Mouse (Mus musculus): ENCODE measurements around the gene Myrip. TPM values are rescaled to one million over a fixed set of nuclear protein-coding genes. Genes with fewer than 3 reads are reported as not detected.

Gene Myrip
- polyA plus RNA-seq (2014; fragmentation: Illumina TruSeq; extraction: RNeasy Lipid Tissue Mini Kit (QIAGEN cat#74804)): 1.7 TPM

GRCm38 (mm10) chr9:120301213-120301612, at the start of gene Myrip:
Gene Myrip, plus strand, starts transcription at chr9:120301513.

GRCm38 (mm10) chr9:120492010-120492399, 190.7 kb downstream of the Myrip start, which contains the start of gene Eif1b:
Gene Eif1b, plus strand, starts transcription at chr9:120492232.

Other genes with a start within 250 kb of the Myrip start
- gene Cx3cr1, start 231.6 kb upstream of the Myrip start, polyA plus RNA-seq (2014; fragmentation: Illumina TruSeq; extraction: RNeasy Lipid Tissue Mini Kit (QIAGEN cat#74804)): 10.5 TPM
- gene Ccr8, start 209.4 kb upstream of the Myrip start, polyA plus RNA-seq (2014; fragmentation: Illumina TruSeq; extraction: RNeasy Lipid Tissue Mini Kit (QIAGEN cat#74804)): not detected
- 1.7 TPM for gene Slc25a38, start 191.1 kb upstream of the Myrip start, polyA plus RNA-seq (2014; fragmentation: Illumina TruSeq; extraction: RNeasy Lipid Tissue Mini Kit (QIAGEN cat#74804))
- gene Rpsa, start 173.8 kb upstream of the Myrip start, polyA plus RNA-seq (2014; fragmentation: Illumina TruSeq; extraction: RNeasy Lipid Tissue Mini Kit (QIAGEN cat#74804)): 168 TPM
- 0.57 TPM for gene Mobp, start 151.8 kb upstream of the Myrip start, polyA plus RNA-seq (2014; fragmentation: Illumina TruSeq; extraction: RNeasy Lipid Tissue Mini Kit (QIAGEN cat#74804))
- 63.5 TPM for gene Eif1b, start 190.7 kb downstream of the Myrip start, polyA plus RNA-seq (2014; fragmentation: Illumina TruSeq; extraction: RNeasy Lipid Tissue Mini Kit (QIAGEN cat#74804))
- 0.83 TPM for gene Entpd3, start 238.3 kb downstream of the Myrip start, polyA plus RNA-seq (2014; fragmentation: Illumina TruSeq; extraction: RNeasy Lipid Tissue Mini Kit (QIAGEN cat#74804))

All from ovary, adult 10 weeks (tissue).